Mouse (Mus musculus) embryonic facial prominence, embryonic 13.5 days (tissue): ENCODE measurements at regions not wholly inside any gene's neighbourhood (a gene's known extent, or its start where the extent isn't known, plus 50 kb on each side); places are given as distances from the start of the nearest gene placed in this dataset.

ENCODE experiments used
- ATAC-seq: fragments of 200-750 bp; cut with Nextera tagmentation; 2 replicates; pipeline ENCODE4 v1.8.0; 2017; ENCODE audit warnings: low read depth; ENCODE audit not compliant: insufficient number of reproducible peaks, insufficient read depth, low FRiP score, low TSS enrichment
- H3K27ac ChIP-seq: fragments of 300-500 bp; sonication (generic); 2 replicates; pipeline ENCODE4 v1.5.1; 2015; ENCODE audit warnings: moderate library complexity, mild to moderate bottlenecking, inconsistent platforms
- H3K27me3 ChIP-seq: fragments of 300-500 bp; sonication (generic); 2 replicates; pipeline ENCODE4 v1.6.1; 2015; ENCODE audit warnings: mild to moderate bottlenecking, inconsistent platforms
- H3K36me3 ChIP-seq: fragments of 300-500 bp; sonication (generic); 2 replicates; pipeline ENCODE4 v1.6.1; 2015; ENCODE audit warnings: mild to moderate bottlenecking, inconsistent platforms
- H3K4me1 ChIP-seq: fragments of 300-500 bp; sonication (generic); 2 replicates; pipeline ENCODE4 v1.6.1; 2015; ENCODE audit warnings: inconsistent platforms
- H3K4me2 ChIP-seq: fragments of 300-500 bp; sonication (generic); 2 replicates; pipeline ENCODE4 v1.6.1; 2015; ENCODE audit warnings: moderate library complexity, mild to moderate bottlenecking, inconsistent platforms
- H3K4me3 ChIP-seq: fragments of 300-500 bp; sonication (generic); 2 replicates; pipeline ENCODE4 v1.5.1; 2015; ENCODE audit warnings: mild to moderate bottlenecking, inconsistent platforms
- H3K9ac ChIP-seq: fragments of 300-500 bp; sonication (generic); 2 replicates; pipeline ENCODE4 v1.6.1; 2015; ENCODE audit warnings: mild to moderate bottlenecking, inconsistent platforms
- H3K9me3 ChIP-seq: fragments of 300-500 bp; sonication (generic); 2 replicates; pipeline ENCODE4 v1.6.1; 2016; ENCODE audit warnings: inconsistent platforms
- WGBS: fragments of 180-500 bp; shearing (Covaris S2); methylation state at CpG from one replicate; pipeline ENCODE4 v1.1.7; 2015; ENCODE audit warnings: mixed read lengths; 5-methylcytosine and 5-hydroxymethylcytosine counted together

- H3K27me3 ChIP-seq: peaks cover 11% of the 10 kb centered on the region
- no peak overlapping the region for H3K4me2 ChIP-seq
- 29% methylated on average over 4 of the region's 4 CpGs for WGBS
- H3K4me1 ChIP-seq: no peaks in the 10 kb centered on the region
- H3K27ac ChIP-seq: no peak overlapping the region
- no peaks in the 10 kb centered on the region for H3K36me3 ChIP-seq
- no peak overlapping the region for H3K9ac ChIP-seq
- ATAC-seq: no peak
- H3K4me3 ChIP-seq: no peak overlapping the region
- no peaks in the 10 kb centered on the region for H3K9me3 ChIP-seq
Observed at GRCm38 (mm10) chr11:82523200-82523802, 134.6 kb downstream of the Tmem132e start.

DNA sequence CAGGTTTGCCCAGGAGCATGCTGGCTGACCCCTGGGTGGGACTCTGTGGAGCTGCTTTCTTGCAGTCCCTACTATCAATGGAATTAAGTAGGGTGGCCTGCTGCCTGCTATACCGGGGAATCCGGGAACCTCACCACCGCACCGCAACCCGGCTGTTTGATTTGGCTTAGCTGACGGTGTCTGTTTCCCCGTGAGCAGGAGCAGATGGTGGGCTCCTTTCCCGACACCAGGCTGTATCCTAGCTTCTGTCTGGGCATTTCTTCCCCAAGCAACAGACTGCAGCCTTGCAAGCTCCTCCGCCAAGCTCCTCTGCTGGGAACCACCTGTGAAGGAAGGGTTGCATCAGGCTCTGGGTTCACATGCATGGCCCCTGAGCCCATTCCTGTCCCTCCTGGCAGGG is 132.7 kb downstream of the Tmem132e start:
- ATAC-seq: no peak
- WGBS: 55% methylated on average over 9 of the region's 9 CpGs
- Histone ChIP-seq H3K36me3 (no peaks in the 10 kb centered on the region), H3K9me3 (no peaks in the 10 kb centered on the region), H3K4me1 (no peaks in the 10 kb centered on the region), H3K9ac (no peak overlapping the region), H3K27me3 (peaks cover 11% of the 10 kb centered on the region), H3K27ac (no peak overlapping the region), H3K4me2 (no peak overlapping the region), H3K4me3 (no peak overlapping the region)

DNA sequence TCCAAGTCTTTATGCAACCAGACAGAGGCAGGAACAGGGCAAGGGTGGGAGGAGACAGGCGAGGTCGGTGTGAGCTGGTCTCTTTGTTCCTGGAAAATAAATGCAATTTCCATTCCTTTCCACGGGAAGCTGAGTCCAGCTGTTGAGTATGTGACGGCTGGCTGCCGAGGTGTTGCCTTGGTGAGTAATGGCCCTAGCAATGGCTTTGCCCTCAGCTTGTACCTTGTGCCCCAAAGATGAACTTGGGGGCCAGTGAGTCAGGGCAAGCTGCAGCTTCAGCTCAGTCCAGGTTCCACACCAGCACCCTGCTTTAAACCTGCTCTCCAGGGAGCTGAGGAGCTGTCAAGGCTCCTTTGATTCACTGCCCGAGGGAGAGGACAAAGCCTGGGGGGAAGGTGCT is 130.0 kb downstream of the Tmem132e start:
- no peak for ATAC-seq
- 46% methylated on average over 6 of the region's 6 CpGs for WGBS

GRCm38 (mm10) chr11:82514526-82515144 is 125.9 kb downstream of the Tmem132e start:
- no peak overlapping the region for H3K4me2 ChIP-seq
- peaks cover 3% of the 10 kb centered on the region; the same call in 1 of the 2 replicates for H3K27me3 ChIP-seq
- no peaks in the 10 kb centered on the region for H3K4me1 ChIP-seq
- no peak overlapping the region for H3K4me3 ChIP-seq
- H3K36me3 ChIP-seq: no peaks in the 10 kb centered on the region
- no peak overlapping the region for H3K9ac ChIP-seq
- 87% methylated on average over 4 of the region's 4 CpGs for WGBS
- no peaks in the 10 kb centered on the region for H3K9me3 ChIP-seq
- ATAC-seq: no peak
- no peak overlapping the region for H3K27ac ChIP-seq

More for the DNA sequence above, 130.0 kb downstream of the Tmem132e start:
- Histone ChIP-seq H3K4me2 (no peak overlapping the region), H3K4me1 (no peaks in the 10 kb centered on the region), H3K36me3 (no peaks in the 10 kb centered on the region), H3K9me3 (no peaks in the 10 kb centered on the region), H3K9ac (no peak overlapping the region), H3K27ac (no peak overlapping the region), H3K27me3 (peaks cover 11% of the 10 kb centered on the region), H3K4me3 (no peak overlapping the region)

DNA sequence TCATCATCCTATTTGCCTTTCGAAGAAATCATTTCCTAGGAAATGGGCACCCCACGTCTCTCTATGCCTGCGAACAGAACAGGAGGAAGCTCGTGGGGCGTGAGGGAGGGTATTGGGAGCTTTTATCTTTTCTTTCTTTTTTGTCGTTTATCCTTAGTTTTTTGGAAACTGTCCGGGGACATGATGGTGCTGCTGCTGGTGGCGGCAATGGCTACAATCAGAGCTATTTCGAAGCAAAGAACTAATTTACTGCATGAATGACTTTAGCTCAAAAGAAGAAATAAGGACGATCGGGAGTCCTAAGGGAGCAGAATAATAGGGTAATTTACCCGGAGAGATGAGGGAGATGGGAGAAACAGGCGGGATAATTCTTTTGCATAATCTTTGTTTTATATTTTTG is 119.9 kb downstream of the Tmem132e start:
- WGBS: 29% methylated on average over 13 of the region's 13 CpGs
- no peak for ATAC-seq
- no peak overlapping the region for H3K9ac ChIP-seq

More for the DNA sequence above, 119.9 kb downstream of the Tmem132e start:
- Histone ChIP-seq H3K9me3 (no peaks in the 10 kb centered on the region), H3K36me3 (no peaks in the 10 kb centered on the region), H3K4me3 (no peak overlapping the region), H3K4me1 (no peaks in the 10 kb centered on the region), H3K27ac (no peak overlapping the region), H3K27me3 (peaks cover 7% of the 10 kb centered on the region; the same call in 1 of the 2 replicates), H3K4me2 (no peak overlapping the region)
